Mouse (Mus musculus) gastrocnemius, postnatal 4 days (tissue): ENCODE results near the gene Wwox. TPM values are rescaled to one million over a fixed set of nuclear protein-coding genes. Genes with fewer than 3 reads are reported as not detected.

ENCODE experiments used
- DNase-seq, 2 experiments: peaks; one replicate each; pipeline ENCODE4 v3.0.0; 2021 to 2022; ENCODE audit warnings: low spot score in 2 of 2, mixed read lengths in 2 of 2
- total RNA-seq, 2 experiments: library from RNA; stranded (reverse); gene quantifications; 2 replicates each; pipeline ENCODE4 v1.2.3; 2021

Gene Wwox
- total RNA-seq, 2 experiments from 2014 or later: 10.9 to 11.5 TPM

GRCm38 (mm10) chr8:115007280-115007679 is 567.8 kb downstream of the Wwox start:
- no peak for DNase-seq

GRCm38 (mm10) chr8:115008624-115009620 is 569.5 kb downstream of the Wwox start:
- peak in 1 of 2 experiments; percentile 19 for DNase-seq

GRCm38 (mm10) chr8:115009897-115010768 is 570.7 kb downstream of the Wwox start:
- no peak for DNase-seq

GRCm38 (mm10) chr8:115010769-115011073 is 571.3 kb downstream of the Wwox start:
- DNase-seq: no peak

GRCm38 (mm10) chr8:115019661-115020060 is 580.2 kb downstream of the Wwox start:
- DNase-seq: no peak

GRCm38 (mm10) chr8:115021731-115022130 is 582.3 kb downstream of the Wwox start:
- DNase-seq: no peak

GRCm38 (mm10) chr8:115024062-115024461 is 584.6 kb downstream of the Wwox start:
- no peak for DNase-seq

GRCm38 (mm10) chr8:115025390-115026098 is 586.1 kb downstream of the Wwox start:
- DNase-seq: no peak

GRCm38 (mm10) chr8:115026201-115026600 is 586.7 kb downstream of the Wwox start:
- no peak for DNase-seq

- DNase-seq: no peak
These were observed 593.7 kb downstream of the Wwox start for GRCm38 (mm10) chr8:115033194-115033593.

GRCm38 (mm10) chr8:115036016-115036415 is 596.6 kb downstream of the Wwox start:
- no peak for DNase-seq

- no peak for DNase-seq
These were observed 599.0 kb downstream of the Wwox start for GRCm38 (mm10) chr8:115038426-115038825.

- DNase-seq: no peak
These were observed 606.3 kb downstream of the Wwox start for GRCm38 (mm10) chr8:115045746-115046145.

GRCm38 (mm10) chr8:115046496-115046895 is 607.0 kb downstream of the Wwox start:
- no peak for DNase-seq

GRCm38 (mm10) chr8:115058193-115058835 is 618.9 kb downstream of the Wwox start:
- DNase-seq: no peak

GRCm38 (mm10) chr8:115063623-115064022 is 624.2 kb downstream of the Wwox start:
- DNase-seq: no peak

- no peak for DNase-seq
These were observed 625.2 kb downstream of the Wwox start for GRCm38 (mm10) chr8:115064691-115065090.

GRCm38 (mm10) chr8:115065386-115065785 is 625.9 kb downstream of the Wwox start:
- DNase-seq: no peak

- no peak for DNase-seq
These were observed 627.1 kb downstream of the Wwox start for GRCm38 (mm10) chr8:115066550-115067058.

GRCm38 (mm10) chr8:115068723-115069122 is 629.3 kb downstream of the Wwox start:
- no peak for DNase-seq

GRCm38 (mm10) chr8:115070225-115070624 is 630.8 kb downstream of the Wwox start:
- no peak for DNase-seq
